Mouse (Mus musculus) stomach, embryonic 15.5 days (tissue): Measurements from ENCODE around the gene Saal1. TPM values are rescaled to one million over a fixed set of nuclear protein-coding genes. Genes with fewer than 3 reads are reported as not detected.

Source experiments
- ATAC-seq: fragments of 200-750 bp; cut with Nextera tagmentation; 2 replicates; pipeline ENCODE4 v1.8.0; 2017; ENCODE audit warnings: low read depth, moderate number of reproducible peaks, moderate TSS enrichment; ENCODE audit not compliant: insufficient read depth, low FRiP score
- H3K27ac ChIP-seq: fragments of 300-500 bp; sonication (generic); 2 replicates; pipeline ENCODE4 v1.5.1; 2015; ENCODE audit warnings: mild to moderate bottlenecking, inconsistent platforms
- H3K27me3 ChIP-seq: fragments of 300-500 bp; sonication (generic); replicated peaks from 2 replicates; pipeline ENCODE4 v1.6.1; 2015; ENCODE audit warnings: inconsistent platforms
- H3K36me3 ChIP-seq: fragments of 300-500 bp; sonication (generic); 2 replicates; pipeline ENCODE4 v1.6.1; 2015; ENCODE audit warnings: inconsistent platforms
- H3K4me1 ChIP-seq: fragments of 300-500 bp; sonication (generic); 2 replicates; pipeline ENCODE4 v1.6.1; 2015; ENCODE audit warnings: inconsistent platforms
- H3K4me2 ChIP-seq: fragments of 300-500 bp; sonication (generic); 2 replicates; pipeline ENCODE4 v1.6.1; 2015; ENCODE audit warnings: mild to moderate bottlenecking, inconsistent platforms
- H3K4me3 ChIP-seq: fragments of 300-500 bp; sonication (generic); replicated peaks from 2 replicates; pipeline ENCODE4 v1.5.1; 2015; ENCODE audit warnings: inconsistent platforms
- H3K9ac ChIP-seq: fragments of 300-500 bp; sonication (generic); 2 replicates; pipeline ENCODE4 v1.6.1; 2015; ENCODE audit warnings: inconsistent platforms
- H3K9me3 ChIP-seq: fragments of 300-500 bp; sonication (generic); 2 replicates; pipeline ENCODE4 v1.6.1; 2016; ENCODE audit warnings: inconsistent platforms
- WGBS: fragments of 180-500 bp; shearing (Covaris S2); methylation state at CpG from one replicate; pipeline ENCODE4 v1.1.7; 2015; 5-methylcytosine and 5-hydroxymethylcytosine counted together
- polyA plus RNA-seq: library from polyadenylated mRNA; unstranded; fragments of >200 nt; fragmentation: Nextera tagmentation; extraction: Ambion mirVana; gene quantifications from 2 replicates; pipeline ENCODE4 v1.2.1, GENCODE M21; 2015

Saal1 gene
- polyA plus RNA-seq, 1 experiment from 2014 or later = 24.3 TPM

- 87% methylated on average over 3 of the region's 3 CpGs for WGBS
- ATAC-seq = no peak
Measured at GRCm38 (mm10) chr7:46723849-46724248, 13.4 kb upstream of the Saal1 start.

DNA sequence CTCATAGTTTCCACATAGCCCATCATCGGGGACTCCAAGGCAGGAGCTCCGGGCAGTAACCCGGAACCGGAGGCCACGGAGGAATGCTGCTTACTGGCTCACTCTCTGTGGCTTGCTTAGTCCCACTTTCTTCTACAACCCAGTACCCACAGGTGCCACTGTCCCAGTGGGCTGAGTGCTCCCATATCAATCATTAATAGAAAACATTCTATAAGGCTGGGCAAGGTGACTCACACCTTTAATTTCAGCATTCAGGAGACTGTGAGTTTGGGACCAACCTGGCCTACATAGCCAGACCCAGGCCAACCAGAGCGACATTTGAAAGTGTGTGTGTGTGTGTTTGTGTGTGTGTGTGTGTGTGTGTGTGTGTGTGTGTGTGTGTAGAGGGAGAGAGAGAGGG, 12.9 kb upstream of the Saal1 start:
- Histone ChIP-seq H3K4me1 (no peaks in the 10 kb centered on the region), H3K36me3 (no peaks in the 10 kb centered on the region), H3K4me2 (no peak overlapping the region), H3K27ac (no peak overlapping the region), H3K9me3 (no peaks in the 10 kb centered on the region), H3K9ac (no peak overlapping the region), H3K27me3 (no peaks in the 10 kb centered on the region), H3K4me3 (no peak overlapping the region)
- ATAC-seq = no peak
- WGBS = 90% methylated on average over 6 of the region's 6 CpGs

More at GRCm38 (mm10) chr7:46723849-46724248, 13.4 kb upstream of the Saal1 start:
- Histone ChIP-seq H3K9me3 (no peaks in the 10 kb centered on the region), H3K4me2 (no peak overlapping the region), H3K4me1 (no peaks in the 10 kb centered on the region), H3K9ac (no peak overlapping the region), H3K4me3 (no peak overlapping the region), H3K27ac (no peak overlapping the region), H3K27me3 (no peaks in the 10 kb centered on the region), H3K36me3 (no peaks in the 10 kb centered on the region)

- no peak for ATAC-seq
- Histone ChIP-seq H3K36me3 (no peaks in the 10 kb centered on the region), H3K9ac (no peak overlapping the region), H3K4me3 (no peak overlapping the region), H3K4me2 (no peak overlapping the region), H3K9me3 (no peaks in the 10 kb centered on the region), H3K27me3 (no peaks in the 10 kb centered on the region), H3K27ac (no peak overlapping the region), H3K4me1 (no peaks in the 10 kb centered on the region)
- 70% methylated on average over 9 of the region's 9 CpGs for WGBS
Measured at GRCm38 (mm10) chr7:46720460-46720859, 10.0 kb upstream of the Saal1 start.

DNA sequence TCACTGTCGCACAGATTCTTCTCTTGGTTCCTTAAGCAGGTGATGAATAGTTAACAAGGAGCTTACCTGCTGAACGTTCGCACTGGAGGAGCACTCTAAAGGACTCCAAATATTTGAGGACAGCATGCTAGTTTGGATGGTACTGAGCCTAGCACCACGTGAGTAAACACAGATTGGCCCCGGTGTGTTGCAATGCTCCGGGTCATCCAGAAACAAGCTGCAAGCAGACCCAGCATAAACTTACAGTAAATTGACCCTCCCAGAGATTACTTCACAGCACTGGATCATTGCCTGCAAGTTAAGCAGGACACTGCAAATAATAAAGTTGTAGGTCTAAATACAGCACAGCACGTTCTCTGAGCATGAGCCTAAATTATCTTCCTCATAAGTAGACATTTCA, 9.0 kb upstream of the Saal1 start:
- no peaks in the 10 kb centered on the region for H3K4me1 ChIP-seq
- H3K9me3 ChIP-seq = no peaks in the 10 kb centered on the region
- ATAC-seq = peak; percentile 65; the same call in 1 of the 2 replicates
- no peaks in the 10 kb centered on the region for H3K27me3 ChIP-seq
- H3K27ac ChIP-seq = no peak overlapping the region
- H3K9ac ChIP-seq = no peak overlapping the region
- H3K4me3 ChIP-seq = no peak overlapping the region
- no peaks in the 10 kb centered on the region for H3K36me3 ChIP-seq
- 53% methylated on average over 7 of the region's 7 CpGs for WGBS
- no peak overlapping the region for H3K4me2 ChIP-seq

GRCm38 (mm10) chr7:46718591-46719270, 8.3 kb upstream of the Saal1 start:
- WGBS = 80% methylated on average over 7 of the region's 7 CpGs
- H3K27me3 ChIP-seq = no peaks in the 10 kb centered on the region
- no peak overlapping the region for H3K4me3 ChIP-seq
- no peaks in the 10 kb centered on the region for H3K4me1 ChIP-seq
- no peaks in the 10 kb centered on the region for H3K9me3 ChIP-seq
- no peak overlapping the region for H3K9ac ChIP-seq
- ATAC-seq = no peak
- no peak overlapping the region for H3K27ac ChIP-seq
- no peak overlapping the region for H3K4me2 ChIP-seq
- no peaks in the 10 kb centered on the region for H3K36me3 ChIP-seq

DNA sequence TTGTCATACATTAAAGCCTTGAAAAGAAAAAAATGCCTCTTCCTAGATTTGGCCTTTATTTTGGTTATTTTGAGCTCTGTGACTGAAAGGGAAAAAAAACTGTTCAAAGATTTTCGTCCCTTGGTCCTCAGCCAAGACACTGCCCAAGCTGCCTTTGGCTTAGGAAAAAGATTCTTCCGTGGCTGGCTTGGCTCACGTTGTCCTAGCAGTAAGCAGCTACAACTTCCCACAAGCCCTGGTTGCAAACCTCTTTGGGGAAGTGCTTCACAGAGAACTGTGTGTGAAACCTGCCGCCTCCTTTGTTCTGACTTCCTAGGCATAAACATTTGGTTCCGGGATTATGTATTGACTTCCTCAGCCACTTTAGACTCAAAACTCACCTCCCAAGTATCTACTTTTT, 6.4 kb upstream of the Saal1 start:
- no peak for ATAC-seq
- H3K27ac ChIP-seq = no peak overlapping the region
- H3K27me3 ChIP-seq = no peaks in the 10 kb centered on the region
- H3K4me3 ChIP-seq = no peak overlapping the region
- H3K4me1 ChIP-seq = no peaks in the 10 kb centered on the region
- no peaks in the 10 kb centered on the region for H3K9me3 ChIP-seq
- H3K36me3 ChIP-seq = no peaks in the 10 kb centered on the region
- 40% methylated on average over 5 of the region's 5 CpGs for WGBS
- no peak overlapping the region for H3K9ac ChIP-seq
- H3K4me2 ChIP-seq = no peak overlapping the region

- Histone ChIP-seq H3K9me3 (no peaks in the 10 kb centered on the region), H3K36me3 (no peaks in the 10 kb centered on the region), H3K27me3 (no peaks in the 10 kb centered on the region), H3K4me3 (no peak within 1 kb of the TSS), H3K9ac (no peak within 1 kb of the TSS), H3K4me2 (no peak within 1 kb of the TSS), H3K4me1 (no peaks in the 10 kb centered on the region), H3K27ac (no peak within 1 kb of the TSS)
- no peak for ATAC-seq
- WGBS = 84% methylated on average over 5 of the region's 5 CpGs
Measured at GRCm38 (mm10) chr7:46715600-46715999, 5.1 kb upstream of the Saal1 start, which contains the start of gene Saa3. TSS of gene Saa3 (minus strand) at chr7:46715700.

DNA sequence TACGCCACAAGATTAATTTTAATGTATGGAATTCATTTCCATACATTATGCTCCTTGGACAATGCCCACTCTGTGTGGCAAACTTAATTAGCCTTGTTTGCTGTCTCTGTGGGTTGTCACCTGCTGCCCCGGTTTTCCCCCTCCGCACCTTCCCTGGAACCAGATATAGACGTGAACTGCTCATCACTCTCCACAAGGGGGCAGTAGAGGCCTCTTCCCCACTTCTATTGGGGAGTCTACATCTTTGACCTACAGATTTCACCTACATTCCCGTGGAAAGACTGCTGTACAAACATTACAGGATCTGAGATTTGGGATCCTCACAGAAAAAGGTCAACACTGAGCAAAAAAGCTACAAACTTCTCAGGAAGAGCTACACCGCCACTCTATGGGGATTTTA, 4.0 kb upstream of the Saal1 start:
- WGBS = 31% methylated on average over 6 of the region's 6 CpGs
- Histone ChIP-seq H3K9ac (no peak overlapping the region), H3K27ac (no peak overlapping the region), H3K36me3 (no peaks in the 10 kb centered on the region), H3K9me3 (no peaks in the 10 kb centered on the region), H3K4me2 (no peak overlapping the region), H3K27me3 (no peaks in the 10 kb centered on the region), H3K4me3 (no peak overlapping the region), H3K4me1 (peaks cover 2% of the 10 kb centered on the region)
- ATAC-seq = no peak

DNA sequence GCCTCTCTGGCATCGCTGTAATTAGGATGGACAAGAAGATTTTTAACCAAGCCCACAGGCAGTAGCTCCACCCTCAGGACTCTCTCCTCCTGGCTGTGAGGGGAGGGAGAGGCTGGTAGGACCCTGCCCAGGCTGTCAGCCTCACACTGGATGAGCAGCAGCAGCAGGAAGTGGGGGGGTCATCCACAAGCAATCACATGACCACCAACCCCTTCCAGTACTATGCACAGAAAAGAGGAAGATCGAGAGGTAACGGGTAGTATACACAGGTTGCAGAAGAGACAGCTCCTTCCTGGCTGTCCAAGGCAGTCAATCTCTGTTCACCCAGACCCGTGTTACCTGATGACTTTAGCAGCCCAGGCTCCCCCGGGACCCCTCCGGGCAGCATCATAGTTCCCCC, 1.8 kb upstream of the Saal1 start:
- Histone ChIP-seq H3K27me3 (no peaks in the 10 kb centered on the region), H3K4me1 (peaks cover 7% of the 10 kb centered on the region), H3K27ac (no peak overlapping the region), H3K36me3 (peaks cover 5% of the 10 kb centered on the region; the same call in 1 of the 2 replicates), H3K4me3 (no peak overlapping the region), H3K4me2 (no peak overlapping the region), H3K9ac (no peak overlapping the region), H3K9me3 (no peaks in the 10 kb centered on the region)
- ATAC-seq = no peak
- 61% methylated on average over 6 of the region's 6 CpGs for WGBS

DNA sequence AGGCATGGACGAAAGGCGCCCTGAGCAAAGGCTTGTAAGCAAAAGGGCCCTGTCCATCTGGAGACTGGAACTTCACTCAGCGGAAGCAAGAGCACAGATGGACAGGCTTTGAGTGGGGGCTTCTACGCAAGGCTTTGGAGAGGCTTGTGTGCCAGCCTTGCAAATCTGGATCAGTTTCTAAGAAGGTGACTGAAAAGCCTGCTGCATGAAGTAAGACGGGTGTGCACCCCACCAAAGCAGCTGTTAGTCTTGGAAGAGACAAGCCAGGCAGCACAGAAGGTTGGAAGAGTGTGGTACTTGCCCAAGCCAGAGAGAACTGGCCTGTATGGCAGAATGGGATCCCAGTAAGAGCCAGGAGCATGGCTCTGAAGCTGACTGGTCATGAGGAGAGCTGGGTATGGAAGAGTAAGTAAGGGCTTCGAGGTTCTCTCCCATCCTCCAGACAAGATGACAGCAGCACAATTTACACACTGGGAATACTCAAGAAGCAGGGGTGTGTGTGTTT, 9.9 kb downstream of the Saal1 start:
- no peak overlapping the region for H3K4me2 ChIP-seq
- no peak overlapping the region for H3K4me3 ChIP-seq
- H3K9me3 ChIP-seq = no peaks in the 10 kb centered on the region
- no peaks in the 10 kb centered on the region for H3K4me1 ChIP-seq
- no peak overlapping the region for H3K9ac ChIP-seq
- no peak overlapping the region for H3K27ac ChIP-seq
- no peaks in the 10 kb centered on the region for H3K27me3 ChIP-seq
- no peak for ATAC-seq
- peaks cover 76% of the 10 kb centered on the region for H3K36me3 ChIP-seq
- 93% methylated on average over 6 of the region's 6 CpGs for WGBS

DNA sequence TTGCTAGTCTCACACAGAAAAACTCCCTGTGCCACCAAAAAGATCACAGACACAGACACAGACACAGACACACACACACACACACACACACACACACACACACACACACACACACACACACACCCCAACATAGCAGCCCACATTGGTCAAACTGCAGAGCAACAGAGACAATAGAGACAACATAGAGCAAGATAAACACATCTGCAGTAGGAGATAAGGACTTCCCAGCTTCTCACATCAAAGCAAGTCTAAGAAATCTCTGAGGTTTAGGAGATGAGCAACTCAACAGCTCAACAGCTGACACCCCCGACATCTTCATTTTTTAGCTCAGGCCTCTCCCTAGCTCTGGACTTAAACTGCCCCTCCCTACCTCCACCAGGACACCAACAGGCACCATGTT, 13.7 kb downstream of the Saal1 start:
- WGBS = 66% methylated on average over 1 of the region's 1 CpGs
- Histone ChIP-seq H3K9ac (no peak overlapping the region), H3K27me3 (no peaks in the 10 kb centered on the region), H3K4me3 (no peak overlapping the region), H3K27ac (no peak overlapping the region), H3K4me2 (no peak overlapping the region), H3K9me3 (no peaks in the 10 kb centered on the region), H3K4me1 (no peaks in the 10 kb centered on the region), H3K36me3 (peaks cover 54% of the 10 kb centered on the region)
- no peak for ATAC-seq

DNA sequence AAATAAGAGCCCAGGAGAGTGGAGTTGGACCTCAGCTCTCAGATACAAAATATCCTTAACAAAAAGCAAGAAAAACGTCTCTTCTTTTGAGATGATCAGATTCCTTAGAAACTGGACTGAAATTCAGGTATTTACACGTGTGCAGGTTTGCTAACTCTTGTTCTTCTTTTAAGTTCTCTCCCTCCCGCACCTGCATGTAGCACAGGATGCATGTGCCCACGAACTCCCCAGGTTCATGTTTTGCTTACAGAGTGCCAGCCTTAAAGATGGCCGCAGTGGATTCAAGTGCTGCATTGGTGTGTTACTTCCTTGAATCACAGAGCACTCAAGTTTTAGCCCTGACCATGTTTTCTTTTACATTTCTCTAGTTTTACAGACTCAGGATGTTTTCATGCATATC, 23.7 kb downstream of the Saal1 start:
- H3K4me3 ChIP-seq = no peak overlapping the region

GRCm38 (mm10) chr7:46680732-46681131, 29.7 kb downstream of the Saal1 start:
- no peak for ATAC-seq

More for the DNA sequence above, 23.7 kb downstream of the Saal1 start:
- no peaks in the 10 kb centered on the region for H3K9me3 ChIP-seq
- no peaks in the 10 kb centered on the region for H3K27me3 ChIP-seq
- H3K36me3 ChIP-seq = peaks cover 28% of the 10 kb centered on the region
- no peak overlapping the region for H3K9ac ChIP-seq
- no peak for ATAC-seq
- no peaks in the 10 kb centered on the region for H3K4me1 ChIP-seq
- H3K27ac ChIP-seq = no peak overlapping the region
- WGBS = 79% methylated on average over 5 of the region's 5 CpGs
- no peak overlapping the region for H3K4me2 ChIP-seq

More at GRCm38 (mm10) chr7:46680732-46681131, 29.7 kb downstream of the Saal1 start:
- Histone ChIP-seq H3K4me3 (no peak overlapping the region), H3K36me3 (no peaks in the 10 kb centered on the region), H3K9me3 (no peaks in the 10 kb centered on the region), H3K4me2 (no peak overlapping the region), H3K27me3 (no peaks in the 10 kb centered on the region), H3K9ac (no peak overlapping the region), H3K4me1 (no peaks in the 10 kb centered on the region), H3K27ac (no peak overlapping the region)
